Mouse (Mus musculus) liver, adult 2 months (tissue): ENCODE results near the gene Orai1. TPM values are rescaled to one million over a fixed set of nuclear protein-coding genes. Genes with fewer than 3 reads are reported as not detected.

Experiments
- DNase-seq: peaks from one replicate; pipeline ENCODE4 v3.0.0-alpha.2; 2011; ENCODE audit warnings: low read depth, low spot score; ENCODE audit errors: extremely low read depth
- H3K27ac ChIP-seq: fragments of 200-500 bp; replicated peaks from 2 replicates; pipeline ENCODE4 v1.5.1; 2012; ENCODE audit warnings: low read depth, mild to moderate bottlenecking, control low read depth, inconsistent platforms, low read length; ENCODE audit not compliant: insufficient read depth
- H3K27me3 ChIP-seq: fragments of 200-500 bp; 2 replicates; pipeline ENCODE4 v1.6.1; 2012; ENCODE audit warnings: mild to moderate bottlenecking, moderate library complexity, low read length, inconsistent platforms; ENCODE audit not compliant: control insufficient read depth, insufficient read depth
- H3K36me3 ChIP-seq: fragments of 200-500 bp; 2 replicates; pipeline ENCODE4 v1.6.1; 2012; ENCODE audit warnings: low read length, inconsistent platforms; ENCODE audit not compliant: control insufficient read depth, insufficient read depth
- H3K4me1 ChIP-seq: fragments of 200-500 bp; 2 replicates; pipeline ENCODE4 v1.6.1; 2011; ENCODE audit warnings: low read length; ENCODE audit not compliant: control insufficient read depth, insufficient read depth
- H3K4me3 ChIP-seq: fragments of 200-500 bp; 2 replicates; pipeline ENCODE4 v1.5.1; 2011; ENCODE audit warnings: low read depth, mild to moderate bottlenecking, control low read depth, low read length, moderate library complexity; ENCODE audit not compliant: insufficient read depth
- H3K79me2 ChIP-seq: fragments of 200-500 bp; 2 replicates; pipeline ENCODE4 v1.6.1; 2012; ENCODE audit warnings: inconsistent platforms, mild to moderate bottlenecking, low read length, moderate library complexity; ENCODE audit not compliant: control insufficient read depth, insufficient read depth
- H3K9ac ChIP-seq: fragments of 200-500 bp; 2 replicates; pipeline ENCODE4 v1.6.1; 2012; ENCODE audit warnings: low read depth, mild to moderate bottlenecking, control low read depth, inconsistent platforms, low read length
- CTCF ChIP-seq: fragments of 200-500 bp; IDR thresholded peaks from 2 replicates; pipeline ENCODE4 v1.5.1; 2011; ENCODE audit warnings: low read depth, low read length, control low read depth
- POLR2A ChIP-seq: fragments of 200-500 bp; IDR thresholded peaks from 2 replicates; pipeline ENCODE4 v1.6.1; 2011; ENCODE audit warnings: low read length, control low read depth; ENCODE audit not compliant: insufficient read depth; ENCODE audit errors: extremely low read depth
- WGBS: fragments of 180-500 bp; shearing (Covaris S2); methylation state at CpG from one replicate; pipeline ENCODE4 v1.1.7; 2018; 5-methylcytosine and 5-hydroxymethylcytosine counted together
- polyA plus RNA-seq: library from polyadenylated mRNA; depleted of rRNA; stranded (reverse); fragments of >200 nt; gene quantifications from 2 replicates; pipeline ENCODE4 v1.2.3, GENCODE M21; 2012
- total RNA-seq: library from RNA; depleted of rRNA; stranded (reverse); fragments of >200 nt; gene quantifications from 2 replicates; pipeline ENCODE4 v1.2.3, GENCODE M21; 2014

Gene Orai1
- total and polyA plus RNA-seq, 2 experiments = 4.2 to 43.1 TPM

GRCm38 (mm10) chr5:123035089-123035488, 20.2 kb downstream of the Orai1 start:
- WGBS = 95% methylated on average over 4 of the region's 4 CpGs
- DNase-seq = no peak
- TF ChIP-seq POLR2A = no peak
- no peak for TF ChIP-seq CTCF
- 0 out of 2 replicates have a peak, but pooled peaks cover 3% of the 10 kb centered on the region for H3K36me3 ChIP-seq
- H3K9ac ChIP-seq = no peak overlapping the region
- no peaks in the 10 kb centered on the region for H3K27me3 ChIP-seq
- no peaks in the 10 kb centered on the region for H3K79me2 ChIP-seq
- no peak overlapping the region for H3K4me3 ChIP-seq
- H3K4me1 ChIP-seq = 0 out of 2 replicates have a peak, but pooled peaks cover 3% of the 10 kb centered on the region
- no peak overlapping the region; the same call in 1 of the 2 replicates for H3K27ac ChIP-seq

GRCm38 (mm10) chr5:123035564-123035963, 20.7 kb downstream of the Orai1 start:
- no peaks in the 10 kb centered on the region for H3K79me2 ChIP-seq
- no peaks in the 10 kb centered on the region for H3K27me3 ChIP-seq
- H3K4me1 ChIP-seq = 0 out of 2 replicates have a peak, but pooled peaks cover 3% of the 10 kb centered on the region
- no peak for TF ChIP-seq CTCF
- no peak for TF ChIP-seq POLR2A
- H3K36me3 ChIP-seq = no peaks in the 10 kb centered on the region
- no peak overlapping the region for H3K9ac ChIP-seq
- no peak overlapping the region; the same call in 1 of the 2 replicates for H3K27ac ChIP-seq
- 5% methylated on average over 6 of the region's 6 CpGs for WGBS
- no peak overlapping the region for H3K4me3 ChIP-seq
- DNase-seq = peak; percentile 96

- Histone ChIP-seq H3K27ac (no peak overlapping the region), H3K27me3 (no peaks in the 10 kb centered on the region), H3K9ac (no peak overlapping the region), H3K36me3 (no peaks in the 10 kb centered on the region), H3K79me2 (no peaks in the 10 kb centered on the region), H3K4me1 (0 out of 2 replicates have a peak, but pooled peaks cover 3% of the 10 kb centered on the region), H3K4me3 (no peak overlapping the region)
- TF ChIP-seq CTCF = no peak
- no peak for TF ChIP-seq POLR2A
- 70% methylated on average over 5 of the region's 5 CpGs for WGBS
- DNase-seq = no peak
Observed at GRCm38 (mm10) chr5:123038115-123038514, 23.2 kb downstream of the Orai1 start.

GRCm38 (mm10) chr5:123039120-123039752, 24.4 kb downstream of the Orai1 start:
- Histone ChIP-seq H3K4me1 (0 out of 2 replicates have a peak, but pooled peaks cover 3% of the 10 kb centered on the region), H3K27ac (peak overlapping the region; percentile 17), H3K4me3 (peak overlapping the region; percentile 8), H3K9ac (peak overlapping the region; percentile 22), H3K36me3 (no peaks in the 10 kb centered on the region), H3K79me2 (no peaks in the 10 kb centered on the region), H3K27me3 (no peaks in the 10 kb centered on the region)
- peak; percentile 70 for DNase-seq
- TF ChIP-seq POLR2A (no peak), CTCF (no peak)
- 4% methylated on average over 25 of the region's 25 CpGs for whole genome bisulfite sequencing

GRCm38 (mm10) chr5:123040796-123041195, 25.9 kb downstream of the Orai1 start:
- WGBS = 75% methylated on average over 7 of the region's 7 CpGs
- Histone ChIP-seq H3K9ac (no peak overlapping the region), H3K4me3 (no peak overlapping the region), H3K4me1 (0 out of 2 replicates have a peak, but pooled peaks cover 3% of the 10 kb centered on the region), H3K79me2 (no peaks in the 10 kb centered on the region), H3K27me3 (no peaks in the 10 kb centered on the region), H3K27ac (no peak overlapping the region), H3K36me3 (no peaks in the 10 kb centered on the region)
- no peak for TF ChIP-seq POLR2A
- no peak for TF ChIP-seq CTCF
- no peak for DNase-seq

- Histone ChIP-seq H3K4me1 (0 out of 2 replicates have a peak, but pooled peaks cover under 1% of the 10 kb centered on the region), H3K27me3 (no peaks in the 10 kb centered on the region), H3K4me3 (no peak overlapping the region), H3K27ac (no peak overlapping the region), H3K36me3 (no peaks in the 10 kb centered on the region), H3K9ac (no peak overlapping the region), H3K79me2 (no peaks in the 10 kb centered on the region)
- TF ChIP-seq CTCF (peak; percentile 56; the same call in 1 of the 2 replicates), POLR2A (no peak)
- no peak for DNase-seq
- WGBS = 27% methylated on average over 7 of the region's 7 CpGs
Observed at GRCm38 (mm10) chr5:123043856-123044255, 29.0 kb downstream of the Orai1 start.
